Mouse (Mus musculus) heart, embryonic 10.5 days (tissue): Measurements from ENCODE around the gene Fkbp3. TPM values are rescaled to one million over a fixed set of nuclear protein-coding genes. Genes with fewer than 3 reads are reported as not detected.

Experiments used
- DNase-seq: peaks from one replicate; pipeline ENCODE4 v3.0.0-alpha.2; 2017; ENCODE audit warnings: low spot score
- H3K27ac ChIP-seq: fragments of 300-500 bp; sonication (generic); 2 replicates; pipeline ENCODE4 v1.5.1; 2016; ENCODE audit warnings: mild to moderate bottlenecking
- H3K27me3 ChIP-seq: fragments of 300-500 bp; sonication (generic); 2 replicates; pipeline ENCODE4 v1.6.1; 2016; ENCODE audit warnings: mild to moderate bottlenecking; ENCODE audit not compliant: poor library complexity, insufficient read depth, severe bottlenecking
- H3K36me3 ChIP-seq: fragments of 300-500 bp; sonication (generic); 2 replicates; pipeline ENCODE4 v1.6.1; 2016; ENCODE audit warnings: mild to moderate bottlenecking, moderate library complexity
- H3K4me1 ChIP-seq: fragments of 300-500 bp; sonication (generic); 2 replicates; pipeline ENCODE4 v1.6.1; 2016; ENCODE audit warnings: mild to moderate bottlenecking
- H3K4me3 ChIP-seq: fragments of 300-500 bp; sonication (generic); 2 replicates; pipeline ENCODE4 v1.5.1; 2016; ENCODE audit warnings: mild to moderate bottlenecking, moderate library complexity
- H3K9me3 ChIP-seq: fragments of 300-500 bp; sonication (generic); 2 replicates; pipeline ENCODE4 v1.6.1; 2016; ENCODE audit warnings: mild to moderate bottlenecking, moderate library complexity
- WGBS: fragments of 180-500 bp; shearing (Covaris S2); methylation state at CpG from one replicate; pipeline ENCODE4 v1.1.7; 2016; 5-methylcytosine and 5-hydroxymethylcytosine counted together
- polyA plus RNA-seq: library from polyadenylated mRNA; unstranded; fragments of >200 nt; fragmentation: Nextera tagmentation; extraction: Ambion mirVana; gene quantifications from 2 replicates; pipeline ENCODE4 v1.2.1, GENCODE M21; 2016

Gene Fkbp3
- polyA plus RNA-seq, 1 experiment from 2014 or later: 623 TPM

- Histone ChIP-seq H3K4me1 (no peaks in the 10 kb centered on the region), H3K27ac (no peak overlapping the region), H3K36me3 (peaks cover 64% of the 10 kb centered on the region), H3K4me3 (no peak overlapping the region), H3K9me3 (no peaks in the 10 kb centered on the region), H3K27me3 (no peaks in the 10 kb centered on the region)
- no peak for DNase-seq
- WGBS: 68% methylated on average over 4 of the region's 4 CpGs
These were observed 5.4 kb downstream of the Fkbp3 start for GRCm38 (mm10) chr12:65068409-65068808.

GRCm38 (mm10) chr12:65066234-65066633 is 7.6 kb downstream of the Fkbp3 start:
- Histone ChIP-seq H3K4me3 (no peak overlapping the region), H3K9me3 (no peaks in the 10 kb centered on the region), H3K36me3 (peaks cover 77% of the 10 kb centered on the region), H3K27ac (no peak overlapping the region), H3K4me1 (no peaks in the 10 kb centered on the region), H3K27me3 (no peaks in the 10 kb centered on the region)
- WGBS: 82% methylated on average over 3 of the region's 3 CpGs
- no peak for DNase-seq

GRCm38 (mm10) chr12:65065241-65065640 is 8.6 kb downstream of the Fkbp3 start:
- DNase-seq: no peak
- Histone ChIP-seq H3K4me1 (no peaks in the 10 kb centered on the region), H3K36me3 (peaks cover 86% of the 10 kb centered on the region), H3K4me3 (no peak overlapping the region), H3K27me3 (no peaks in the 10 kb centered on the region), H3K27ac (no peak overlapping the region), H3K9me3 (no peaks in the 10 kb centered on the region)
- WGBS: 64% methylated on average over 2 of the region's 2 CpGs

- H3K27ac ChIP-seq: no peak overlapping the region
- no peak for DNase-seq
- H3K36me3 ChIP-seq: peaks cover 90% of the 10 kb centered on the region
- no peaks in the 10 kb centered on the region for H3K4me1 ChIP-seq
- no peaks in the 10 kb centered on the region for H3K27me3 ChIP-seq
- no peak overlapping the region for H3K4me3 ChIP-seq
- H3K9me3 ChIP-seq: no peaks in the 10 kb centered on the region
These were observed 12.7 kb downstream of the Fkbp3 start for GRCm38 (mm10) chr12:65061082-65061481.

- no peak overlapping the region for H3K27ac ChIP-seq
- H3K4me3 ChIP-seq: no peak overlapping the region
- DNase-seq: no peak
- 87% methylated on average over 2 of the region's 2 CpGs for WGBS
- H3K4me1 ChIP-seq: no peaks in the 10 kb centered on the region
- no peaks in the 10 kb centered on the region for H3K9me3 ChIP-seq
- no peaks in the 10 kb centered on the region for H3K27me3 ChIP-seq
- peaks cover 87% of the 10 kb centered on the region for H3K36me3 ChIP-seq
These were observed 15.6 kb downstream of the Fkbp3 start for GRCm38 (mm10) chr12:65058203-65058602.

- H3K4me3 ChIP-seq: no peak overlapping the region
- DNase-seq: no peak
- H3K9me3 ChIP-seq: no peaks in the 10 kb centered on the region
- no peaks in the 10 kb centered on the region for H3K4me1 ChIP-seq
- no peaks in the 10 kb centered on the region for H3K27me3 ChIP-seq
- no peak overlapping the region for H3K27ac ChIP-seq
- H3K36me3 ChIP-seq: peaks cover 61% of the 10 kb centered on the region
These were observed 25.0 kb downstream of the Fkbp3 start for GRCm38 (mm10) chr12:65048799-65049198.

GRCm38 (mm10) chr12:65037546-65037937 is 36.3 kb downstream of the Fkbp3 start:
- Histone ChIP-seq H3K27ac (no peak overlapping the region), H3K36me3 (peaks cover 5% of the 10 kb centered on the region; the same call in 1 of the 2 replicates), H3K4me3 (peak overlapping the region; percentile 92), H3K9me3 (no peaks in the 10 kb centered on the region), H3K27me3 (no peaks in the 10 kb centered on the region), H3K4me1 (peaks cover 17% of the 10 kb centered on the region)
- DNase-seq: no peak
- WGBS: 41% methylated on average over 4 of the region's 4 CpGs

- peak overlapping the region; percentile 92 for H3K4me3 ChIP-seq
- no peak for DNase-seq
- H3K27me3 ChIP-seq: no peaks in the 10 kb centered on the region
- H3K27ac ChIP-seq: peak overlapping the region; percentile 98; the same call in 1 of the 2 replicates
- no peaks in the 10 kb centered on the region for H3K9me3 ChIP-seq
- H3K4me1 ChIP-seq: peaks cover 17% of the 10 kb centered on the region
- WGBS: 21% methylated on average over 18 of the region's 18 CpGs
- 0 out of 2 replicates have a peak, but pooled peaks cover 2% of the 10 kb centered on the region for H3K36me3 ChIP-seq
These were observed 36.8 kb downstream of the Fkbp3 start for GRCm38 (mm10) chr12:65036892-65037545.

- H3K27ac ChIP-seq: peak within 1 kb of the TSS; percentile 98
- H3K9me3 ChIP-seq: no peaks in the 10 kb centered on the region
- no peaks in the 10 kb centered on the region for H3K36me3 ChIP-seq
- WGBS: under 1% methylated on average over 65 of the region's 65 CpGs
- H3K4me3 ChIP-seq: peak within 1 kb of the TSS; percentile 92
- H3K27me3 ChIP-seq: no peaks in the 10 kb centered on the region
- peak; percentile 94 for DNase-seq
- H3K4me1 ChIP-seq: peaks cover 17% of the 10 kb centered on the region
These were observed 37.5 kb downstream of the Fkbp3 start, which contains the start of gene Prpf39 for GRCm38 (mm10) chr12:65036190-65036870. Gene Prpf39, plus strand, starts transcription at chr12:65036333.

GRCm38 (mm10) chr12:65035839-65036189 is 38.0 kb downstream of the Fkbp3 start:
- Histone ChIP-seq H3K9me3 (no peaks in the 10 kb centered on the region), H3K36me3 (no peaks in the 10 kb centered on the region), H3K27ac (peak overlapping the region; percentile 98; the same call in 1 of the 2 replicates), H3K27me3 (no peaks in the 10 kb centered on the region), H3K4me1 (peaks cover 17% of the 10 kb centered on the region), H3K4me3 (peak overlapping the region; percentile 92)
- WGBS: 50% methylated on average over 8 of the region's 8 CpGs
- DNase-seq: no peak

GRCm38 (mm10) chr12:65022842-65023241 is 51.0 kb downstream of the Fkbp3 start:
- no peaks in the 10 kb centered on the region for H3K27me3 ChIP-seq
- WGBS: 98% methylated on average over 6 of the region's 6 CpGs
- no peak overlapping the region for H3K27ac ChIP-seq
- no peaks in the 10 kb centered on the region for H3K4me1 ChIP-seq
- no peaks in the 10 kb centered on the region for H3K9me3 ChIP-seq
- DNase-seq: no peak
- H3K36me3 ChIP-seq: peaks cover 16% of the 10 kb centered on the region
- no peak overlapping the region for H3K4me3 ChIP-seq
